Mouse (Mus musculus) spleen, adult 2 months (tissue): ENCODE data around the gene Trp53i13.

Experiments used
- CTCF ChIP-seq: fragments of 200-500 bp; IDR thresholded peaks from 2 replicates; pipeline ENCODE4 v1.5.1; 2011; ENCODE audit warnings: mild to moderate bottlenecking, inconsistent platforms; ENCODE audit not compliant: insufficient read depth, insufficient read length, insufficient replicate concordance; ENCODE audit errors: extremely low read depth
- POLR2A ChIP-seq: fragments of 200-500 bp; IDR thresholded peaks from 2 replicates; pipeline ENCODE4 v1.6.1; 2011; ENCODE audit warnings: low read depth, low read length, inconsistent platforms

- TF ChIP-seq POLR2A (no peak), CTCF (peak; percentile 91)
Observed at GRCm38 (mm10) chr11:77467784-77468183, 48.0 kb downstream of the Trp53i13 start.
